Mouse (Mus musculus) adrenal gland, postnatal 10 days (tissue): ENCODE results near the gene Adgrg5. TPM values are rescaled to one million over a fixed set of nuclear protein-coding genes. Genes with fewer than 3 reads are reported as not detected.
A peak's percentile ranks its signal among the peaks of the same experiment; 100 is the strongest.

ENCODE experiments used
- DNase-seq: peaks from one replicate; pipeline ENCODE4 v3.0.0; 2021; ENCODE audit warnings: mixed read lengths
- long read RNA-seq, 2 experiments: library from polyadenylated mRNA; stranded (forward); transcript quantifications; one replicate each; pipeline ENCODE4 v2.0.0; 2021
- total RNA-seq, 2 experiments: library from RNA; stranded (reverse); gene quantifications; 2 replicates each; pipeline ENCODE4 v1.2.3; 2021

Adgrg5 gene
- total RNA-seq = under 1 TPM; 0.27 to 0.82 TPM
- long read RNA-seq, experiment 1, partial matches to known transcripts = 0 of 1 reads
- long read RNA-seq, experiment 1, other reads (novel, unspliced or antisense) = 0 of 1 reads
- long read RNA-seq, experiment 2 = 0 reads

DNA sequence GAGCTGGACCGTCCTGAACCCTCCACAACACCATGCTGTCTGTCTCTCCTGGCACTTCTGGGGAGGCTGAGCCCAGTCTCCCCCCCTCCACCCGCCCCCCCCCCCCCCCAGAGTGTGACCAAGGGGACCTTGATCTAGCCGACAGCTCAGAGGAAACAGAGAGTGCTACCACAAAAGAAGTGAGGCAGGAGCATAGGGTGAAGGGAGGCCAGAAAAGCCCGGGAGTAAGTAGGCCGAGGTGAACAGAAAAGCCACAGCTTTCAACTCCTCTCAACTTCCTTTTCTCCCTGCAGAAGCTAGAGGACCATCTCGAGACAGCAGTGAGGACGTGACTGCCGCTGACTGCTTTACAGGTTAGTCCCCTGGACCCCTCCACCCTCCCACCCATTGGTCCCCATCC is at the start of gene Adgrg5:
Gene Adgrg5, plus strand, starts transcription at position 290 of the 400 bp plus-strand sequence.
- no peak for DNase-seq

DNA sequence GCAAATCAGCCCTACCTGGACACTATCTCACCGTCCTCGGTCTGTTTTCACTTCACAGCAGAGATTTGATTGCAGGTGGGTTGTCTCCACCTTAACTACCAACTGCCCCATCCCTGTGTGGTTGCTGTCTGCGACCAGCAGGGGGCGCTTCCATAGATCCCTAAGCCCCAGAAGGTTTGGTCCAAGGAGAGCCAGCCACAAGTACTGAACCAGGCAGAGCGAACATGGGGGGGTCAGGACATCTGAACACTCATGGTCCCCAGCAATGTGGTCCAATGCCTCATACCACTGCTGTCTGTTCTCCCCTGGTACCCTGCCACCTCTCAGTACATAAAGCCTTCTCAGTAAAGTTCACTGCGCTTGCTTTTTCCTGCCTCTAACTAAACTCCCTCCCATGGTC is 49.1 kb upstream of the Adgrg5 start:
- DNase-seq = peak; percentile 82

DNA sequence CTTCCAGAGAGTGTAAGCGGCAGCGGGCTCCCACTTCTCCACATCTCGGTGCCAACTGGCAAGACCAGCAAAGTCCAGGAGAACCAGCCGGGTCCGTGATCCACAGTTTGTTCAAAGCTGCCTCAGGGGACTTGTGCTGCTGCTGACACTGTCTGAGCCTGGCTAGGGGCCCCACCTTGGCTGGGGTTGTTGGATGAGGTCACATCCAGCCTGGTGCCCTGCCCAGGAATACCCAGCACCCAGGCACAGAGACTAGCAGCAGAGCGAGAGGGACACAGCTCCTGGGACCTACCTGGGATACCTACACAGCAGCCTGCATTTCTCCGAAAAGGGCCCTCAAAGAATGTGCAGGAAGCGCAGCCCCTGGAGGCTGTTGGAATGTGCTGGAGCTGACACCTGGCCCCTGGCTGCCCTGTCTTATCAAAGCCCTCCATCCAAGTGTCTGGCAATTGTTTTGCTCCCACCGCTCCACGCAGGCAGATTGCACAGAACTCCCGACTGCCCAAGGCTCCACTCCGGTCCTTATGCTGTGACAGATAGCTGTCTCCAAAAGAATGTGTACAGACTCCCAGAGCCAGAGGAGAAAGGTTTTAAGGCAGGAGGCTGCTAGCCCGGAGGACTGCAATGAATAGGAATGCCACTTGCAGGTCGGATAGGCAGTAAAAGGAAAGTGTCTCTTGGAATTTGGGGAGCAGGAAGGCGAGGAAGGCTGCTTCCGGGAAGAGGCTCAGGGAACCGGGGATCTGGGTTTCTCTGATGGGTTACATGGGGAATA is 48.2 kb upstream of the Adgrg5 start:
- DNase-seq = no peak

DNA sequence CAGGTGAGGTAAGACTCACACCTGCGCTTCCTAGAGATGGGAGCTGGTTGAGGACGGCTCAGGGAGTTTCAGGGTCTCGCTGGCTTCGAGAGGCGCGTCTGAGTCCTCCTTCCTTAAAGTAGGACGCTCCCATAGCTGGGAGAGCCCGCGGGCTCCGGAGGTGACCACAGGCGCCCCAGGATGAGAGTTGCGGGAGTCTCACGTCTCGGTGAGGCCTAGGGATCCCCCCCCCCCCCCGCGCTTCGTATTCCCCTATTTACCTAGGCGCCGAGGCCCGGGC is 47.7 kb upstream of the Adgrg5 start:
- DNase-seq = no peak

DNA sequence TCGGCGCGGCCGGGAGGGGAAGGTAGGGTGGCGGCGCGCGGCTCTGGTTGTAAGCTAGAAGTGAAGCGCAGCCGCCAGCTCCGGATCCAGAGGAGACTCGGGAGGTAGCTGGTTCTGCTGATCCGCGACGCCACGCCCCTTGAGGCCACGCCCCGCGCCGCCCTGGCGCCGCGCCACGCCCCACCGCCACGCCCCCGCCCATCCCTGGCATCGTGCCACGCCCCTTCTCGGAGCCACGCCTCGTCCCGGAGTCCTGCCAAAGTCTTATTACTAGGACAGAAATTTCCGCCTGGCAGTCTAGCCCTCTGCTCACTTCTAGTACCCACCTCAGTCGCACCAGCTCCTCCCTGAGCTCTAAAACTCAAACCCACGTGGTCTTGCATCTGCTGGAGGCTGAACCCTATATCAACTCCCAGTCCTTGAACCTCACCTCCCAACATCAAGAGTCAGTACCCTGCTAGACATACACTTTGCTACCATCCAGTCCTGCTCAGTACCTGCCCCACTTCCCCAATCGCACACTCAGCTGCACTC is 47.2 kb upstream of the Adgrg5 start, which contains the start of gene Dok4:
Gene Dok4, minus strand, starts transcription at position 134 of the 534 bp plus-strand sequence.
- DNase-seq = peak; percentile 99

DNA sequence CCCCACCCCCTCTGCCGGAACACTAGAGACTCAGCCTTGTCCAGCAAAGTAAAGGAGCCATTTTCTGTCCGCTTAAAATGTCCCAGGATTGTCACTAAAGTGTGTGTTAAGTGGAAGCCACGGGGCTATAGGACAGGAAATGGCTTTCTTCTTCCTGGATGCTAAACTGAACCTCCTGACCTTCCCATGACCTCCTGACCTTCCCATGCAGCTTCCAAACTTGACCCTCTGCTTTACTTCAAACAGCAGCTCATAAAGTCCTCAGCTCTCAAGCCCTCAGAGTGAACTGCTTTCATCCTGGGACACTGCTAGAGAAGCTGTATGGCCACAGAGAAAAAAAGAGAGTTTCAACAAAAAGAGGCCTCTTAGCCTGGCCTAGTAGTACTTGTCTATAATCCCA is 46.7 kb upstream of the Adgrg5 start:
- DNase-seq = no peak

DNA sequence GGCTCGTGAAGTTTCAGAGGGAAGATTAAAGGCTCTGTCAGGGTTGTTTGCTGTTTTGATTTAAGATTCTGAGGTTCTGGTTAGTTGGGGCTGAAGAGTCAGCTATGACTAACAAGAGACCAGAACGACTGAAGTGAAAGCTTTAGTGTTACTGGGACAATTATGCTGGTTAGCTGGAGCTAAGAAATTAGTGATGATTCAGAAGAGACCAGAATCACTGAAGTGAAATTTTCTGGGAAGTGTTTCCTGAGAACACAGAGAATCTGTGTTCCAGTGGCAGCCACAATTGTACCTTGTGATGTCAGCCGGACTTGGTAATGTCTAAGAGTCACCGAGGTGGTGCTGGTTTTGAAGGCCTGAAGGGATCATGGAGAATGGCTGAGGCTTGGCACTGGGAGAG is 42.8 kb upstream of the Adgrg5 start:
- no peak for DNase-seq

DNA sequence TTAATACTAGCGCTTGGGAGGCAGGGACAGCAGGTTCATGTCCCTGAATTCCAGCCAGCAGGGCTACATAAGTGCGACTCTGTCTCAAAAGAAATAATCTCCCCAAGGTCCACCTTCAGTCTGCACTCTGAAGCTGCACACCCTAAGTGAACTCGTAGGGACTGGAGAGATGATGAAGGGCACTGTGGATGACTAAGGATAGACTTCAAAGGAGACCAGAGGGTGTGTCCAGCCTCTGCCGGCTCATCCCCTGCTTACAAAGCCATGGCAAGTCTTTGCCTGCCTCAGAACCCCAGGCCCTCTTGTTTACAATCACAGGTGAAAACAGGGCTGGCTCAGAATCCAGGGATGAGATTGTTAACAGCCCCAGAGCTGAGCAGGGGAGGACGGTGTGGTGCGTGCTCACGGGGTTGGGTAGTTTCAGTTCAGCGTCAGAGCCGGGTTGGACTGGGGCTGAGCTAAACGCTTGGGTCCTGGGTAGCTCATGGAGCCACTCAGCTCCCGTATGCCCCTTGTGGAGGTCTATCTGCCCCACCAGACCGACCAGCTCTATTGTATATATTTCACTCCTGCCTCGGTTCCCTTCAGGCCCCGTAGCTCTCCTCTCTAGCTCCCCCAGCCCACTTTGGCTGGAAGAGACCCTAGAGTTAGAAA is 35.0 kb upstream of the Adgrg5 start:
- DNase-seq = no peak

DNA sequence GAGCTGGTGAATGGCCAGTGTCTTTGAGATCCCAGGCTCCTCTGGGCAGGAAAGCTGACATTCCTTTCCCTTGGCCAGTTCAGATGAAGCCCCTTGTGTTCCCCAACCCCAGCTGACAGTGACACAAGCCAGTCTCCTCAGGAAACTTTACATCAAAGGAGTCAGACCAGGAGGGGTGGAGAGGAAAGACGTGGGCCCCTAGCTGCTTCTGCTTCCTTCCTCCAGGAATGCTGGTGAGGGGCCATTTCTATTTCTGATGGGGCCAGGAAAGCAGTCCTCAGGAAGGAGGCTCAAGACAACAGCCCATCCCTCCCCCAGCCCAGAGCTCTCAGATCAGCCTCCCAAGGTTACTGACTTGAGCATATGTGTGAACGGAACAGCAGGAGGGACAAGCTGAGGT is 30.6 kb upstream of the Adgrg5 start:
- no peak for DNase-seq

DNA sequence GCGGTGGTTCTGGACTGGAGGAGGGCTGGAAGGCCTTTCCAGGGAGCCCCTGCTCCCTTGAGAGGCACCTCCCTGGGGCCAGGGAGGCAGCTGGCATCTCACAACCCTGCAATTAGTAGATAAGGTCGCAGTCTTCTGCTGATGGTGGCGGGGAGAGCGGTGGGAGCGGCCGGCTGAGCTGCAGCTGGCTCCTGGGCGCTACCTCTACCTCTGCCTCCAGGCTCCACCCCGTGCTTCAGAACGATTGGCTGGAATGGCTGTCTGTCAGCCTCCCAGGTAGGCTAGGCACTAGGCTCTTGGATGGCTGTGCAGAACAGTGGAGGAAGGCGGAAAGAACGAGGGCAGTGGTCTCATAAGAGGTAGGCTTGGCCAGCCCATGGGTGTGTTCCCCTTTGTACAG is 24.2 kb upstream of the Adgrg5 start:
- DNase-seq = no peak

DNA sequence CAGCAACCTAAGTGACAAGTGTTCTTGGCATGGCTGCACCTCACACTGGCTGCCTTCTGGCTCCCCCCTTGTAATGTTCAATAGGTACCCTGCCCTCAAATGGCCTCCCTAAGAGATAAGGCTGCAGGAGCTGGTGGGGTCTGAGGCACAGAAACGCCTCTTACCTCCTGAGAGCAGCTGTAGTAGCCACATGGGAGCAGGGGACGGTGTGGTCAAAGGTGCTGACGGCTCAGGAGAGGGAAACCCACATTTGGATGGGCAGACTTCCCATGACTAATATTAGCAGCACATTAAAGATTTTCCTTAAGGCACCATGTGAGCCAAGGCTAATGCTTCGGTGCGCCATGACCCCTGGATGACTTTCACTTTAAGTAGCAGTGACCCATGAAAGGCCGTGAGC is 22.9 kb upstream of the Adgrg5 start:
- DNase-seq = no peak

DNA sequence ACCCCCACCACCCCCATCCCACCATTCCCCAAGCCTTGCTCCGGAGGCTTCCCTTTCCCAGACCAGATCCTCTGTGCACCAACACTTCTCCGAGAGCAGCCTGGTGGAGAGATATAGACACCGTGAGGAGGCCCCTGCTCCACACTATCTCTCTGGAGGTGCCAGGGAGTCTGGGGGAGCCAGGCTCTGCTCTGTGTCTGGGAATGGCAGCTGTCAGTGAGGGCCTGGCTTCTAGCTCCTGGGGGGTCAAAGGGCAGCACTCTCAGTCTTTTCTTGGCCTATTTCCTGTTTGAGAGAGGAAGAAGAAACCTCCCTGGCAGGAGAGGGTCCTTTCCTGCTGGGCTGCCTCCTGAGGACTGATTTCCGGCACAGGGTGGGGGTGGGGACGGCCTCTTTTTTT is 22.5 kb upstream of the Adgrg5 start:
- no peak for DNase-seq

DNA sequence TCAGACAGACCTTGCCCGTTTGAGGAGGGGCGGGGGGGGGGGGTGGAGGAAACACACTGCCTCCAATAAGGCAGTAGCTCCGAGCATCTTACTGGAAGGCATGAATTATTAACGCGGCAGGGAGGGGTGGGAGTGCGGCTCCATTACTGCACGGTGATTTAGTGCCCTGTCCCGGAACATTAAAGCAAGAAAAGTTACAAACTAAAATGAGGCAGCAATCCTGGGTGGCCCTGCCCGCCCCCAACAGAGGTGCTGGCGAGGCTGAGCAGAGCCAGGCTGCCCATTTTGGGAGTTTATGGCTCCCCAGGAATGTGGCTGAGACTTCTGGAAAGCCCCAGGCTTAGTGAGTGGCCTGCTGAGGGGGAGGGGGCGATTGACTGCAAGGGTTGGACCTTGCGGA is 19.8 kb upstream of the Adgrg5 start:
- DNase-seq = no peak

DNA sequence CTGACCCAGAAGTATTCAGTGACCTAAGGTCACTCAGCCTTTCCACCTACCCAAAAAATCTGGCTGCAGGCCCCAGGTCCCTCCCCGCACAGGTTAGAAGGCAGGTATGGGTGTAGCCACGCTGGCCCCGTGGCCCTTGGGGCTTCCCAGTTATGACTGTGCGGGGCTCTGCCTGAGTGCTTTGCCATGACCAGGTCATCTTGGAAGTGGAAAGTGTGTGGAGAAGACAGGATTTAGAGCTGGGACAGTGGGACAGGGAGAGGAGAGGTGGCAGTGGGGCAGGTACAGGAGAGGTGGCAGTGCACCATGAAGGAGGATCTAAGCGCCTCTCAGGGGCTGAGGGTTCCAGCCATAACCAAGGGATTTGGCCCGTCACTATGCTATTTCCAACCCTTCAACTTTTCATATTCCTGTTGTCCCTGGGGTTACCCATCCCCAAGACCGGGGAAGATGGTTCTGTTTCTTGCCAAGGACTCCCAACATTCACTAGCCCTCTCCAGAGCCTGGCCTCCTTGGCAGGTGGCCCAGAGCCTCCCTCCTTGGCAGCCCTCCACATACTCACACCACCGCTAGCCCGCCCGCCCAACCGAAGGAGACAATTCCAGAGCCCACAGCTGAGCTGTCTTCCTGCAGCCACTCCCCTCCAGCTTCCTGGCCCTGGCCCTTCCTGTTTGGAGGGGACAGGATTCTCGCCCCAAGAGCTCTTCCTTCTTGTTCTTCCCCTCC is 18.9 kb upstream of the Adgrg5 start:
- DNase-seq = peak; percentile 88

DNA sequence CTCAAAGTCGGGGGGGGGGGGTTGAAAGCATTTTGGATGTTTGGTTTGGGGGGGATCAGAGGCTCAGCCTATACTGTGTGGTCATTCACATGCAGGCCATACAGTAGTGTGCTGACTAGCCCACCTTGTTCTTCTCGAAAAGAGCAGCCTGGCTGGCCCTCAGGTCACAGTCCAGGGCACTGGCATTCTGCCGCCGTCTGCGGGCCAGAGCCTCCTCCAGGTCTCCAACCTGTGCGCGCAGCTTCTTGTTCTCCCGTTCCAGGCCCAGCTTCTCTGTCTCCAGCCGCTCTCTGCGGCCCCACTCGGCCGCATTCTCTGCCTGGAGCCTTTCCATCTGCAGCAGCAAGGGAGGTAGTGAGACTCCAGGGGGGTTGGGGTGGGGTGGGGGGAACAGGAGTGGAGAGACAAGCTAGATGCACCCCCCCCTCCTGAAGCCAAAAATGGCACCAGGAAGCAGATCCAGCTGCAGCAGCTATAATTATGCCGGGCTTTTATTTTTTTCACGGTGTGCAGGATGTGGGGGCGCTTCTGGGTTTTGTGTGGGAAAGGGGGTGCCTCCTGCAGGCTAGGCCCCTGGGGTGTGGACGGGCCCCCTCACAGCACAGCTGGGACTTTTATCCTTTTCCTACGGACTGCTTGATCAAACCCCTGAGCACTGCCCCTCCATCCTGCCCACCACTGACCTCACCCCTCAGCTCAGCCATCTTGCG is 15.7 kb upstream of the Adgrg5 start:
- DNase-seq = no peak

DNA sequence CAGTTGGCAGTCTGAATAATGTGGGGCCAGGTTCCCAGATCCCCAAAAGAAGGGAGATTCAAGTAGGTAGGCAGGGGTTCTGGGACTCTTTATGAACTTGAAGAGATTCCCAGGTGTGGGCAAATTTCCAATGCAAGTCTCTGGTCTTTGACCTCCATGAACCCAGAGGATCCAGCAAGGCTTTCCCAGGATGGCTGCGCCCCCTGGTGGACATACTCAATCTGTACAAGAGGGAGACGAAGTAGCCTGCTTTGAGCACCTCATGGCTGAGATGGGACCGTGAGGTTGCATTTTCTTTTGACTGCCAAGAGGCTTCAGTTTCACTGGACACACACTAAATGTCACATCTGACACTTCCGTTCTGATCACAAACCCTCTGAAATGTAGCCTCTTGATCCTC is 14.6 kb upstream of the Adgrg5 start:
- DNase-seq = peak; percentile 92

DNA sequence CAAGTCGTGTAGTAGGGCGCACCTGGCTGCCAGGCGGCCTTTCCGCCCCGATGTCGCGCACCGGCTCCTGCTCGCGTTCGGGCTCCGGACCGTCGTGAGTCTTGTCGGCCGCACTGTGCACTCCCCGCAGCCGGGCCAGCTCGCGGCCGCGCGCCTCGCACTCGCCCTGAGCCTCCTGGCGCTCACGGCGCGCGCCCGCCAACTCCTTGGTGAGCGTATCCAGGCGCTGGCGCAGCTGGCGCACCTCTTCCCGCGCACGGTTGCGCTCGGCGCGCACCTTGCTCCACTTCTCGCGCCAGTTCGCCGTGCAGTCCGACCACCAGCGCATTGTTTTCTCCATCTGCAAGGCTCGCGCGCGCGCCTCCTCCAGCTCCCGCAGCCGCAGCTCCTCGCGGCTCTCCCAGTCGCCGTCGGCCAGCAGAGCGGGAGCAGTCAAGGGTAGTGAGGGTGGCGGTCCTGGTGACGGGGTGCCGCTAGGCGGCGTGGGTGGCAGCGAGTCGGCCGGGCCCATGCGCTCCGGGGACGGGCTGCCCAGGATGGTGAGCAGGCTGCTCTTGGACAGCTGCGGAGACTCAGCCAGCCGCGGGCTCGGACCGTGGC is 10.3 kb upstream of the Adgrg5 start:
- DNase-seq = peak; percentile 83

DNA sequence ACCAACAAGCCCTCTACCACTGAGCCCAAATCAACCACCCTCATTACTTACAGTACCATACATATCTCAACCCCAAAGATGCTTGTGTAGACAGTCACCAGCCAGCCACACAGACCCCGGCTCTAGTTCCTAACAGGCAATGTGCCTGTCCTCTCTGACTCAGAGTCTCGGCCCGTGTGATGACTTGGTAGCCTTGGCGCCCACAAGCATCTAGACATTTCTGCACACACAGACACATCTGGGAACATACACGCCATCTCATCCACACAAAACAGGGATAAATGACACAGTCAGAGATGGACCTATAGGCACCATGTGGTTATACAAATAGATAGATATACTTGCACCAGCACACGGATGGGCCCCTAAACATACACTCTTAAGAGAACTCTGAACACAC is 9.2 kb upstream of the Adgrg5 start:
- DNase-seq = no peak

DNA sequence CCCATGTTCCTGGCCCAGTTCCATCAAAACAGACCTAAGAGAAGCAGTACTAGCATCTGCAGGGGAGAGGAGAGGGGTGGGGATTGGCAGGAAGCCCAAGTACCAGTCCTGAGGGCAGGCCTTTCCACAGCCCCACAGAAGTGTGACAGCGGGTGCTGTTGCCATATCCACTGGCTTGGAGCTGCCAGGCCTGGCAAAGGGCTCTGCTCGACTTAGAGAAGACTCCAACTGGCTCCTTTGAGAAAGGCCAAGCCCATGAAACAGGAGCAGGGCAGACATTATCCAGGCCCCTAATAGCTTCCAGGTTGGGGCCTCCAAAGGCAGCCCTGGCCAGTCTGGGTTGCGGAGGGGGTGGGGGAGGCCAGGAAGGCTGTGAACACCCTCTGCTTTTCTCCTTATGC is 8.8 kb upstream of the Adgrg5 start:
- DNase-seq = peak; percentile 34

DNA sequence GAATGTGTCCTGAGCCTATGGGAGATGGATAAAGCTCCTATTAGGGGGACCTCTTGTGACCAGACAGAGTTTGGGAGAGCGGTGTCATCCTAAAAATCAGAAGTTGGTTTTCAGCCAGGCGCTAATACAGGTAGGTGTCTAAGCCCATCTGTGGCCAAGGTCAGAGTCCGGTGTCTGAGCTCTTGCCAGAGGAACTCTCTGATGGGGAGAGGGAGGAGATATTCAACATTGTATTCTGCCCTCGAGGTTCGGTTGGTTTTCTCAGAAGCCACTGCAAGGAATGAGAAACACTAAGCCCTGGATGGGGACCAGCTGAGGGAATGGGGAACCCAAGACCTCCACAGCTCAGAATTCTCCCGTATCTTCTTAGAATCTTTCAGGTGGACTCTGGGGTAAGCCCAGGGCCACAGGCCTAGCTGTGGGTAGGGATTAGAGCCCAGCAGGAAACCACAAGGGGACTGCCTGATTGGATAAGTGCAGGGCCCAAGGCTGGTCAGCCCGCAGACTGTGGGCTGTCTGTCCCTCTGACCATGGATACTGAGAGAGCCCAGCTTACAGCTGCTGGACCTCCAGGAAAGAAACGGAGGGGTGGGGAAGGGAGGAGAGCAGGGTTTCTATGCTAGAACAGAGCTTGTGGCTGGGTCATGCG is 7.1 kb upstream of the Adgrg5 start:
- no peak for DNase-seq

DNA sequence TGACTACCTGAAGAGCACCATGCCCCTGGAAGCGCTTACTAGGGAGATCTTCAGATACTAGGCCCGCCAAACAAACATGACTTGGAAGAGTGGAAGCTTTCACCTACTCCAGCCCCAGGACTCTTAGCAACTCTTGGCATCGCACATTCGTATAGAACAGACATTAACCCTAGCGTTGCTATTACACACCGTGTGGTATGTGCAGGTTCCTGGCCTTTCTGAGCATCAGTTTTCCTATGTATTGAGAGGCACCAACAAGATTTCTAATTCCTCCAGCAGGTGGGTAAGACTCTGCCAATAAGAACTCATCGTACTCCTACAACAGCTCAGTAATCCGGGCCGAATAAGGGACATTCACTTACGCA is 6.6 kb upstream of the Adgrg5 start:
- no peak for DNase-seq

DNA sequence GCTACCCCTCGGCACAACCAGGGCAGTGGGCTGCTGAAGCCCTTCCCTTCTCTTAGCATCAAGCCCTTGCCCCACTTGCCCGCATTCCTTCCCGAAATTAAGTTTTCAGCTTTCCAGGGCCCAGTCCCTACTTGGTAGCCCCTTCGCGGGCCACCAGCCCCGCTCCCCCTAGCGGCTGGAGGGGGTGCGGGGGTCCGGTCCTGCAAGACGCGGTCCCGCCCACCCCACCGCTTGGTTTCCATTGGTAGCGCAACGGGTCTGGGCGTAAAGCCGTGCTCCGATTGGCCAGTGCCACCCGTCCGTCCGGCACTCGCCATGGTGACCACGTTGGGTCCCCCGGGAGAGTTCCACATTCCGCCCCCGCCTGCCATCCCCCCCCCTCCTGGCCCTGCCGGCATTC is 6.1 kb upstream of the Adgrg5 start:
- DNase-seq = peak; percentile 97
